Mouse (Mus musculus) T-helper 1 cell (primary cell): Measurements from ENCODE around the gene Capg.

Experiments
- in situ Hi-C: fragments of 300-600 bp; cut with MboI, MseI; formaldehyde crosslinking; loops from one replicate; pipeline ENCODE4 v1.15.1; 2025; ENCODE audit warnings: high pct_unique_total_duplicates

The Capg gene

GRCm38 (mm10) chr6:72604066-72604465 lies 59.9 kb downstream of the Capg start:
- in situ Hi-C loops: loop anchor here (5.0 kb wide), 1 partner anchor 1282 kb away; the partner anchor contains the start of genes Cd8b1 and Smyd1

GRCm38 (mm10) chr6:72607060-72607459 lies 62.9 kb downstream of the Capg start:
- in situ Hi-C loops: no loop called here

GRCm38 (mm10) chr6:72607676-72608075 lies 63.5 kb downstream of the Capg start:
- in situ Hi-C loops: no loop called here

GRCm38 (mm10) chr6:72608662-72609184 lies 64.5 kb downstream of the Capg start:
- in situ Hi-C loops: no loop called here

- in situ Hi-C loops: loop anchor here (10.0 kb wide), 1 partner anchor 1775 kb away; no protein-coding TSS in a partner anchor
Measured at GRCm38 (mm10) chr6:72610261-72610660, 66.1 kb downstream of the Capg start.
